Mouse (Mus musculus): ENCODE data around the gene Obp2b. TPM values are rescaled to one million over a fixed set of nuclear protein-coding genes. Genes with fewer than 3 reads are reported as not detected.

Obp2b gene
- polyA plus RNA-seq, 1 experiment from 2014 or later = not detected

DNA sequence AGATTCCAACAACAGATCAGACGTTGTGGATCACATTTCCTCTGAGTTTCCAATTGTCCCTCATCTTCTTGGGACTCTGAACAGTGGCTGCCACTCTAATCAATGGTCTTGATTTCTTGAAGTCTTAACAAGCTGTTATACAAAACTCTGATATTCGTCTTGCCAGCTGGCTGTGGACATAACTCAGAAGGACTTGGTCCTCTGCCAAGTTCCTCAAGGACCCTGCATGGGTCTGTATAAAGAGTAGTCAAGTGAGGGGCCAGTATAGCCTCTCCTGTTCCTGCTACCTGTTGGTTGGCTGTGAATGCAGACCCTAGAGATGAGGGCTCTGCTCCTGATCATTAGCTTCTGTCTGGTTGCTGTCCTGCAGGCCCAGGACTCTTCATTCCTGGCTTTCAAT is 28.5 kb downstream of the Obp2b start, which contains the start of gene Lcn3:
Gene Lcn3, plus strand, starts transcription at position 301 of the 400 bp plus-strand sequence.
- Histone ChIP-seq H3K9ac (ENCODE audit: low read depth, low read length) (no peak within 1 kb of the TSS), H3K36me3 (ENCODE audit: control insufficient read depth, insufficient read depth, low read length) (no peaks in the 10 kb centered on the region), H3K27me3 (ENCODE audit: control insufficient read depth, insufficient read depth, low read length) (no peaks in the 10 kb centered on the region), H3K4me3 (ENCODE audit: low read depth, low read length) (no peak within 1 kb of the TSS), H3K27ac (ENCODE audit: low read depth, low read length) (no peak within 1 kb of the TSS), H3K4me1 (ENCODE audit: control insufficient read depth, insufficient read depth, low read length) (no peaks in the 10 kb centered on the region), H3K4me2 (no peak within 1 kb of the TSS), H3K9me3 (replicated peaks; ENCODE audit: control insufficient read depth, low read length) (no peaks in the 10 kb centered on the region)
- no peak for ATAC-seq (replicated peaks; ENCODE audit: insufficient number of reproducible peaks, low FRiP score, low TSS enrichment)
- 49% methylated on average over 2 of the region's 2 CpGs for WGBS (ENCODE audit: insufficient replicate concordance)

GRCm38 (mm10) chr2:25767764-25768163 is 31.0 kb downstream of the Obp2b start:
- no peak overlapping the region for H3K4me2 ChIP-seq
- H3K9me3 ChIP-seq (replicated peaks; ENCODE audit: control insufficient read depth, low read length) = no peaks in the 10 kb centered on the region
- WGBS (ENCODE audit: insufficient replicate concordance) = 70% methylated on average over 4 of the region's 4 CpGs
- no peak overlapping the region for H3K9ac ChIP-seq (ENCODE audit: low read depth, low read length)
- no peak for ATAC-seq (replicated peaks; ENCODE audit: insufficient number of reproducible peaks, low FRiP score, low TSS enrichment)
- H3K27me3 ChIP-seq (ENCODE audit: control insufficient read depth, insufficient read depth, low read length) = no peaks in the 10 kb centered on the region
- no peaks in the 10 kb centered on the region for H3K36me3 ChIP-seq (ENCODE audit: control insufficient read depth, insufficient read depth, low read length)
- H3K4me3 ChIP-seq (ENCODE audit: low read depth, low read length) = no peak overlapping the region
- no peaks in the 10 kb centered on the region for H3K4me1 ChIP-seq (ENCODE audit: control insufficient read depth, insufficient read depth, low read length)
- H3K27ac ChIP-seq (ENCODE audit: low read depth, low read length) = no peak overlapping the region

DNA sequence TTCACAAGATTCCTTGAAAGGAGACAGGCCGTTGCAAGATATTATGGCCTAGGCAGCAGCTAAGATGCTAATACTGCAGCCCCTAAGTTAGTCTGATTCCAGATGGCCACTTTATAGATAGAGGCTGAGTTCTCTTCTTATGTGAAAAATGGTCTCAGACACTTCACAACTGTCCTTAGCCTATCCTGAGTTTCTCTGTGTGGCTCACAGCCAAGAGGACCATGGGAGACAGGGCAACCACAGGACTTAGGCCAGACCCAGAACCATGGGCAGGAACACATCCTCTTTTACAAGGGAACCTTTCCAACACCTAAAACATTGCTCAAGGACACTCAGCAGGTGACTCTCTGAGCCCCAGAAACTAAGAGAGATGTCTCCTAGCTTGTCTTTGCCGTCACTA is 36.7 kb downstream of the Obp2b start:
- Histone ChIP-seq H3K9ac (ENCODE audit: low read depth, low read length) (no peak overlapping the region), H3K27me3 (ENCODE audit: control insufficient read depth, insufficient read depth, low read length) (no peaks in the 10 kb centered on the region), H3K9me3 (replicated peaks; ENCODE audit: control insufficient read depth, low read length) (no peaks in the 10 kb centered on the region), H3K4me1 (ENCODE audit: control insufficient read depth, insufficient read depth, low read length) (no peaks in the 10 kb centered on the region), H3K27ac (ENCODE audit: low read depth, low read length) (no peak overlapping the region), H3K4me2 (no peak overlapping the region), H3K36me3 (ENCODE audit: control insufficient read depth, insufficient read depth, low read length) (no peaks in the 10 kb centered on the region), H3K4me3 (ENCODE audit: low read depth, low read length) (no peak overlapping the region)
- WGBS (ENCODE audit: insufficient replicate concordance) = 80% methylated on average over 2 of the region's 2 CpGs
- ATAC-seq (replicated peaks; ENCODE audit: insufficient number of reproducible peaks, low FRiP score, low TSS enrichment) = no peak

DNA sequence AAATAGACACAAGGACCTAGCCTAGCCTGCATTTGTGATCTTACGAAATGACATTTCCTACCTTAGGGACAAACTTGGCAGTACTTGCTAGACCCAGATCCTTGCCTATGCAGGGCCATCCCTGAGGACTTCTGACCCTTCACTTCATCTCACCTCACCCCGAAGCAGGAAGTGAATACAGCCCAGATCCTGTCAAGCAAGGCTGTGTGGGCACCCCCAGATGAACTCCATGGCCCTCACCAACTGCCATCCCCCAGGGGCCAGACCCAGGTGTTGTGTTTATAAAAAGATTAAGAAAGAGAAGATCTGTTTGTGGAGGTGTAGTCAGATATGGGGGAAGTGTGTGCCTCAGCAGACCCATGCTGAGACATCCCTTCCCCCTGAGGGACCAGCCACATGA is 37.8 kb downstream of the Obp2b start:
- Histone ChIP-seq H3K27me3 (ENCODE audit: control insufficient read depth, insufficient read depth, low read length) (no peaks in the 10 kb centered on the region), H3K4me2 (no peak overlapping the region), H3K9ac (ENCODE audit: low read depth, low read length) (no peak overlapping the region), H3K9me3 (replicated peaks; ENCODE audit: control insufficient read depth, low read length) (no peaks in the 10 kb centered on the region), H3K36me3 (ENCODE audit: control insufficient read depth, insufficient read depth, low read length) (no peaks in the 10 kb centered on the region), H3K4me3 (ENCODE audit: low read depth, low read length) (no peak overlapping the region), H3K27ac (ENCODE audit: low read depth, low read length) (no peak overlapping the region), H3K4me1 (ENCODE audit: control insufficient read depth, insufficient read depth, low read length) (no peaks in the 10 kb centered on the region)
- no peak for ATAC-seq (replicated peaks; ENCODE audit: insufficient number of reproducible peaks, low FRiP score, low TSS enrichment)
- 63% methylated on average over 2 of the region's 2 CpGs for WGBS (ENCODE audit: insufficient replicate concordance)

GRCm38 (mm10) chr2:25775991-25776390 is 39.2 kb downstream of the Obp2b start:
- Histone ChIP-seq H3K36me3 (ENCODE audit: control insufficient read depth, insufficient read depth, low read length) (no peaks in the 10 kb centered on the region), H3K4me2 (no peak overlapping the region), H3K27ac (ENCODE audit: low read depth, low read length) (no peak overlapping the region), H3K9ac (ENCODE audit: low read depth, low read length) (no peak overlapping the region), H3K9me3 (replicated peaks; ENCODE audit: control insufficient read depth, low read length) (no peaks in the 10 kb centered on the region), H3K4me1 (ENCODE audit: control insufficient read depth, insufficient read depth, low read length) (no peaks in the 10 kb centered on the region), H3K27me3 (ENCODE audit: control insufficient read depth, insufficient read depth, low read length) (no peaks in the 10 kb centered on the region), H3K4me3 (ENCODE audit: low read depth, low read length) (no peak overlapping the region)
- ATAC-seq (replicated peaks; ENCODE audit: insufficient number of reproducible peaks, low FRiP score, low TSS enrichment) = no peak
- 64% methylated on average over 3 of the region's 3 CpGs for WGBS (ENCODE audit: insufficient replicate concordance)

DNA sequence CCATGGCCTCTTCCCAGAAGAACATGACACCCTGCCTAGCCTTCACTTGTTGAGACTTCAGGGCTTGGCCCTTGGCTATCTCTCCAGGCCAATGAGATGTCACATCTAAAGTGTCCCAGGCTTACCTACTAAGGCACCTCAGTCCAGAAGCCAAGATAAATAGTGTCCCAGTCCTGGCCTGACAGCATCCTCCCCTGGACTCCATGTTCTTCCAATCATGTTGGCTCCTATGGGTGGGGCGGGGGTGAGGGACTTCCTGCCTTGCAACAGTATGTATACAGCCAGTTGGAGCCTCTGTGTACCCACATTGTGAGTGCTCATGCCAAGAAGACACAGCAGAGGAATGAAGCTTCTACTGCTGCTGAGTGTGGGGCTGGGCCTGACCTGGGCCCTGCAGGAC is 39.9 kb downstream of the Obp2b start, which contains the start of gene Lcn11:
Gene Lcn11, plus strand, starts transcription at position 301 of the 400 bp plus-strand sequence.
- Histone ChIP-seq H3K4me1 (ENCODE audit: control insufficient read depth, insufficient read depth, low read length) (no peaks in the 10 kb centered on the region), H3K9me3 (replicated peaks; ENCODE audit: control insufficient read depth, low read length) (no peaks in the 10 kb centered on the region), H3K9ac (ENCODE audit: low read depth, low read length) (no peak within 1 kb of the TSS), H3K36me3 (ENCODE audit: control insufficient read depth, insufficient read depth, low read length) (no peaks in the 10 kb centered on the region), H3K4me3 (ENCODE audit: low read depth, low read length) (no peak within 1 kb of the TSS), H3K27me3 (ENCODE audit: control insufficient read depth, insufficient read depth, low read length) (no peaks in the 10 kb centered on the region), H3K4me2 (no peak within 1 kb of the TSS), H3K27ac (ENCODE audit: low read depth, low read length) (no peak within 1 kb of the TSS)
- no peak for ATAC-seq (replicated peaks; ENCODE audit: insufficient number of reproducible peaks, low FRiP score, low TSS enrichment)
- 81% methylated on average over 1 of the region's 1 CpGs for WGBS (ENCODE audit: insufficient replicate concordance)

DNA sequence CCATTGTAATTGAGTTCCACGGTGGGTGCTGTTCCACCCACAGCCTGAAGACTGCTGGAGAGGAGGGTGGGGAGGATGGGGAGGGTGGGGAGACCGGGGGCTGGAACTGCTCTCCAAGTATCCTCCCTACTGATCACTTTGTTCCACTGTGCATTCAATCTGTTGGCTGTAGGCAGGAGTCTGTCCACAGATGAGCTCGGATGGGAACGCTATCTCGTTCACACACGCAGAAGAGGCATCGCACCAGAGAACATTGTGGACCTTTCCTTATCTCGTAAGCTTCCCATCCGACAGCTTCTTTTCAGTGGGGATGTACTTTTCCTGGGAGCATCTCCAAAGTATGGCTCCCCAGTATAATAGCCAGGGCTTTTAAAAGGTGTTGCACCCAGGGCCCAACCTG is 42.3 kb downstream of the Obp2b start:
- Histone ChIP-seq H3K4me1 (ENCODE audit: control insufficient read depth, insufficient read depth, low read length) (no peaks in the 10 kb centered on the region), H3K9ac (ENCODE audit: low read depth, low read length) (no peak overlapping the region), H3K9me3 (replicated peaks; ENCODE audit: control insufficient read depth, low read length) (no peaks in the 10 kb centered on the region), H3K27me3 (ENCODE audit: control insufficient read depth, insufficient read depth, low read length) (0 out of 2 replicates have a peak, but pooled peaks cover 2% of the 10 kb centered on the region), H3K36me3 (ENCODE audit: control insufficient read depth, insufficient read depth, low read length) (no peaks in the 10 kb centered on the region), H3K4me2 (no peak overlapping the region), H3K4me3 (ENCODE audit: low read depth, low read length) (no peak overlapping the region), H3K27ac (ENCODE audit: low read depth, low read length) (no peak overlapping the region)
- WGBS (ENCODE audit: insufficient replicate concordance) = 77% methylated on average over 9 of the region's 9 CpGs
- no peak for ATAC-seq (replicated peaks; ENCODE audit: insufficient number of reproducible peaks, low FRiP score, low TSS enrichment)

GRCm38 (mm10) chr2:25780921-25781320 is 44.1 kb downstream of the Obp2b start:
- no peaks in the 10 kb centered on the region for H3K36me3 ChIP-seq (ENCODE audit: control insufficient read depth, insufficient read depth, low read length)
- no peak overlapping the region for H3K9ac ChIP-seq (ENCODE audit: low read depth, low read length)
- H3K9me3 ChIP-seq (replicated peaks; ENCODE audit: control insufficient read depth, low read length) = no peaks in the 10 kb centered on the region
- H3K4me3 ChIP-seq (ENCODE audit: low read depth, low read length) = no peak overlapping the region
- H3K4me2 ChIP-seq = no peak overlapping the region
- WGBS (ENCODE audit: insufficient replicate concordance) = 52% methylated on average over 4 of the region's 4 CpGs
- H3K4me1 ChIP-seq (ENCODE audit: control insufficient read depth, insufficient read depth, low read length) = no peaks in the 10 kb centered on the region
- H3K27me3 ChIP-seq (ENCODE audit: control insufficient read depth, insufficient read depth, low read length) = 0 out of 2 replicates have a peak, but pooled peaks cover 2% of the 10 kb centered on the region
- H3K27ac ChIP-seq (ENCODE audit: low read depth, low read length) = no peak overlapping the region
- no peak for ATAC-seq (replicated peaks; ENCODE audit: insufficient number of reproducible peaks, low FRiP score, low TSS enrichment)

DNA sequence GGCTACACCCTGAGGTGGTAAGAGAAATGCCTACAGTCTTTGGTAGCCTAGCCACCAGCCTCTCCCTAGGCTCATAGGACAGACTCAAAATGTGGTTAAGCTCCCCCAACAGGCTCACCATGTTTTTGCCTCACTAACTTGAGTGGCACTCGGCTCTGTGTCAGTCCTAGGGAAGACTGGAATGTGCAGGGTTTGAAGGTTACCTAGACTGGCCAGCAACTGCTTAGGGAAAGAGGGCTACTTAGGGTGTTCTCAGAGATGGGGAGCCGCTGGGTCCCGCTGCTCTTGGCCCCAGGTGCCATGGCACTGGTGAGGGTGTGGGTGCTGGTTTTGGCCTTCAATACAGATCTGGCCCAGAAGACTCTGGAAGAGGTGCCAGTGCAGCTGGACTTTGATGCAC is 45.1 kb downstream of the Obp2b start, which contains the start of gene Gm13539:
Gene Gm13539, plus strand, starts transcription at position 301 of the 400 bp plus-strand sequence.
- 80% methylated on average over 3 of the region's 3 CpGs for WGBS (ENCODE audit: insufficient replicate concordance)
- Histone ChIP-seq H3K27me3 (ENCODE audit: control insufficient read depth, insufficient read depth, low read length) (0 out of 2 replicates have a peak, but pooled peaks cover 2% of the 10 kb centered on the region), H3K27ac (ENCODE audit: low read depth, low read length) (no peak within 1 kb of the TSS), H3K9ac (ENCODE audit: low read depth, low read length) (no peak within 1 kb of the TSS), H3K4me2 (no peak within 1 kb of the TSS), H3K36me3 (ENCODE audit: control insufficient read depth, insufficient read depth, low read length) (no peaks in the 10 kb centered on the region), H3K4me3 (ENCODE audit: low read depth, low read length) (no peak within 1 kb of the TSS), H3K9me3 (replicated peaks; ENCODE audit: control insufficient read depth, low read length) (no peaks in the 10 kb centered on the region), H3K4me1 (ENCODE audit: control insufficient read depth, insufficient read depth, low read length) (no peaks in the 10 kb centered on the region)
- ATAC-seq (replicated peaks; ENCODE audit: insufficient number of reproducible peaks, low FRiP score, low TSS enrichment) = no peak
